Mouse (Mus musculus) left cerebral cortex, adult 2 months (tissue): ENCODE results near the gene Ppp4r4. TPM values are rescaled to one million over a fixed set of nuclear protein-coding genes. Genes with fewer than 3 reads are reported as not detected.
"Not testable (repeated sequence)": the region's sequence is repeated elsewhere in the genome, so short reads cannot be mapped to it uniquely, and the experiment has no call there.

Experiments used
- DNase-seq, 2 experiments: peaks; one replicate each; pipeline ENCODE4 v3.0.0; 2021 to 2022; ENCODE audit warnings: low spot score in 2 of 2, mixed read lengths in 1 of 2; ENCODE audit errors: extremely low spot score in 1 of 2
- H3K27ac ChIP-seq: fragments of 200-600 bp; 2 replicates; pipeline ENCODE4 v1.8.1; 2022
- H3K4me3 ChIP-seq: fragments of 200-600 bp; 2 replicates; pipeline ENCODE4 v1.8.1; 2022
- CTCF ChIP-seq: fragments of 200-600 bp; IDR thresholded peaks from 2 replicates; pipeline ENCODE4 v1.8.1; 2022; ENCODE audit warnings: antibody characterized with exemption, mild to moderate bottlenecking, moderate library complexity
- intact Hi-C: fragments of 180-260 bp; cut with DNase I; formaldehyde crosslinking; loops from one replicate; pipeline ENCODE4 v1.15.1; 2025
- total RNA-seq, 2 experiments: library from RNA; stranded (reverse); gene quantifications; 2 replicates each; pipeline ENCODE4 v1.2.3; 2021

The Ppp4r4 gene
- total RNA-seq, 2 experiments from 2014 or later = 24.8 to 25.8 TPM

GRCm38 (mm10) chr12:103569690-103570089, 37.6 kb downstream of the Ppp4r4 start:
- no peak for TF ChIP-seq CTCF
- no peak overlapping the region for H3K4me3 ChIP-seq
- intact Hi-C loops = no loop called here
- DNase-seq = no peak
- H3K27ac ChIP-seq = no peak overlapping the region

DNA sequence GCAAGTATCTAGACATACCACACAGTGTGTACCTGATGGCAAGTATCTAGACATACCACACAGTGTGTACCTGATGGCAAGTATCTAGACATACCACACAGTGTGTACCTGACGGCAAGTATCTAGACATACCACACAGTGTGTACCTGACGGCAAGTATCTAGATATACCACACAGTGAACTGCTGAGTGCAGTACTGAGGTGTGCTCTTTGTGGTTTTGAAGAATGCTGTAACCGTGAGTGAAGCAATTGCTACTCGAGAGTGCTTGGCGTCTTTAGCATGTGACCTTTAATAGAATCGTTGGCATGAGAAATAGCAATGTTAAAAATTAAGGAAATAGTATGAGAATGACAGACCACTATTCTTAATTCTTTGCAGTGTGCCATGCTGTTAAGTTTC, 46.1 kb downstream of the Ppp4r4 start:
- H3K4me3 ChIP-seq, intact Hi-C loops, DNase-seq, H3K27ac ChIP-seq: not testable (repeated sequence)

DNA sequence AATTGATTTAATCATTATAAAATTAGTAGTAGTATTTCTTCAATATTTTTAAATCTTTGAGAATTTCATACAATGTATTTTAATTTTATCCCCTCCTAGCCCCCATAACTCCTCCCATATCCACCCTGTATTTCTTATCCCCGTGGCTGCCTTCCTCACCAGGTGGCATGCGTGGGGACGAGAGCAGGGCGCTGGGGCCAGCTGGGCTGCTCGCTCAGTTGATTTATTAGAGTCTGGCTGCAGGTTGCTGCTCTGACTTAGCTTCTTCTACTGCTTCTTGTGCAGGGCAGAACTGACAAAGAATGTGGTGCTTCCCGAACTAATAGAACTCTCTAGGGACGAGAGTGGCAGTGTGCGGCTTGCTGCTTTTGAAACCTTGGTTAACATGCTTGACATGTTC, 51.7 kb downstream of the Ppp4r4 start:
- H3K4me3 ChIP-seq = no peak overlapping the region
- TF ChIP-seq CTCF = no peak
- DNase-seq = no peak

DNA sequence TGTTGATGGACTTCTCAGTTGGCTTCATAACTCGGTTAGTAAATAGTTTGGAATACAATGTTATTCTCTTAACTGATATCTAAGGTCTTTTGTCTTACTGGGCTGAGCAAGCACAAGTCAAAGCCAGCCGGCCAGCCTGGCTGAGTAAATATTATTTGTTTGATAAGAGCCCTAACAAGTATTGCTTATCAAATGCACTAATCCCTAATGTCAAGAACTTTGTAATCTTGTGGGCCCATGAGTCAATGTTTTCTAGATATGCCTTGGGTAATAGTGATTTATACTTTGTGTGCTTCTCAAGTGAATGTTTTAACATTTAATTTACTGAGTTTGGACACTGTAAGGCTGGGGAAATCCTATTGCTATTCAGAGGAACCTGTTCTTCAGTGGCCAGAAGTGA, 66.3 kb downstream of the Ppp4r4 start:
- H3K27ac ChIP-seq = no peak overlapping the region
- intact Hi-C loops = no loop called here
- TF ChIP-seq CTCF = no peak
- H3K4me3 ChIP-seq = no peak overlapping the region
- DNase-seq = no peak

More for the DNA sequence above, 51.7 kb downstream of the Ppp4r4 start:
- no peak overlapping the region for H3K27ac ChIP-seq
- intact Hi-C loops = no loop called here

DNA sequence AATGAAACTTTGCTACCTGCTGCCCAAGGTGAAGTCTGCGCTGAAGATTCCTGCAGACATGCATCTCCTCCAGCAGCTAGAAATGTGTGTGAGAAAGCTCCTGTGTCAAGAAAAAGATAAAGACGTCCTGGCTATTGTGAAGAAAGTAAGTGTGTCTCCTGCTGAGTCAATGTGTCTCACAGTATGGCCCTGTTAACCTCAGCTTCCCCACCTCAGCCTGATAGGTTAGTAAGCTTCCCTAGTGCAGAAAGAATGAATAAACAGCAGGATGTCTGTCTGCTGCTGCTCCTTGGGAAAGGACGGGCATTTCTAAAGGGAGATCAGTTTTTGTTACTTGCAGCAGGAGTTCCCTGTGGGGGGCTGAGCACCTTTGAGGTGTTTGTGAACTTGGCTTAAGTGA, 68.3 kb downstream of the Ppp4r4 start:
- no peak overlapping the region for H3K27ac ChIP-seq
- DNase-seq = no peak
- no peak overlapping the region for H3K4me3 ChIP-seq
- intact Hi-C loops = no loop called here
- no peak for TF ChIP-seq CTCF

DNA sequence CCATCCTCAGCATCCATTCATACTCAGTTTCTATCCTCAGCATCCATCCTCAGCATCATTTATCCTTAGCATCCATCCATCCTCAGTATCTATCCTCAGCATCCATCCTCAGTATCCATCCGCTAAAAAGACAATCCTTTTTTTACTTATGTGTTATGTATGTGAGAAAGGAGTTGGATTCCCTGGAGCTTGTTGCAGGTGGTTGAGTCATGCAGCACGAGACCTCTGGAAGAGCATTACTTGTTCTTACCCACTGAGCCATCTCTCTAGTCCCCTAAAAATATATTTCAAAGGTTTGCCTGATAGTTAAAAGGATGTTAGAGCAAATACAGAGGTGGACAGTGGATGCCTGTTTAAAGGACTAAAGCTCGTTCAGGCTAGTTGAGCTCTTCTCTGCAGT, 69.8 kb downstream of the Ppp4r4 start:
- Histone ChIP-seq H3K4me3 (no peak overlapping the region), H3K27ac (no peak overlapping the region)
- TF ChIP-seq CTCF = no peak
- intact Hi-C loops = no loop called here
- no peak for DNase-seq

DNA sequence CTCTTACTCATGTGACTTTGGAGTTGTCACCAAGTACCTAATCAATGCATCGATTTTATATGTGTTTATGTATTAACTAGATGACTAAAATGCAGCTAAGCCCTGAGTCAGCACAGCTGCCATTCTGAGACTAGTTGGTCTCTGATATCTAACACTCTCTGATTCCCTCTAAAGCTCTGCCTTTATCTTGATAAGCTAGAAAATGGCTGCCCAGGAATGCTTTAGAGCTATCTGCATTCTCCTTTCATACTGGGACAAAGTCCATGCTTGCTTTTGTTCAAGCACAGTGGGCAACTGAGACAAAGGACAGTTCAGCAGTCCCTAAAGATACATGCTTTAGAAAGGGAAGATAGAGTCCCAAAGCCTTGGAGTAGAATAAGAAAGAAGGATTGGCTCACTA, 83.1 kb downstream of the Ppp4r4 start:
- Histone ChIP-seq H3K27ac (no peak overlapping the region), H3K4me3 (no peak overlapping the region)
- no peak for DNase-seq
- intact Hi-C loops = no loop called here
- no peak for TF ChIP-seq CTCF

DNA sequence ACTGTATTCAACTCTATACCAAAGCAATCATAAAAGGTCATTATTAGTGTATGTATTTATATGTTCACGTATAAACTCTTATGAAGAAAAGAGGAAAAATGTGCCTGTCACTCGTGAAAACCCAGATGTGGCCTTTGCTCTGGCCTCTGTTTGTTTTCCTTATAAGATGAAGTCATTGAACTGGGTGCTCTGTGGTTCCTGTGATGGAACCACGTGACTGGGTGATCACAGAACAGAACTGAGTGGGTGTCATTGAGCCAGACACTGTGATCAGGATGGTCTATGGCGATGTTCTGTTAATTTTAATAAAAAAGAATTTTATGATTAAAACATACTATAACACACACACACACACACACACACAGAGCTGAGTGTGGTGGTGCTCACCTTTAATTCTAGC, 83.7 kb downstream of the Ppp4r4 start:
- Histone ChIP-seq H3K4me3 (no peak overlapping the region), H3K27ac (no peak overlapping the region)
- TF ChIP-seq CTCF = no peak
- no peak for DNase-seq
- intact Hi-C loops = no loop called here

DNA sequence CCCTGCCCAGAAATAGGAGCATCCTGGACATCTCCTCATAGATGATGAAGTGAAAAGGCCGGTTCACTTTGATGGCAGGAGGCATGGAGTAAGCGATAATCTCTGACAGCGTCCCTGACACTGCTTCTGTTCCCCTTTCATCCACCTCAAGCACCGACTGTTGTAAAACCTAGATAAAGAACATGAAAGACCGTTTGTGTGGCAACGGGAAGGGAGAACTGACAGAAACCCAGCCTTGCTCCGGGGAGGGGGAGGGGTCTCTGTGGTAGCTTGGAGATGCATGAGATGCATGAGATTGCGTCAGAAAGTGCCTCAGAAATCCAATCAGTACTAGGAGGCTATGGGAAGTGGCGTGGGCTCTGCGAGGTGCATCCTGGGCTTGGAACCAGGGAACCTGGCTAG, 84.8 kb downstream of the Ppp4r4 start:
- no peak overlapping the region for H3K27ac ChIP-seq
- no peak for DNase-seq
- no peak for TF ChIP-seq CTCF
- intact Hi-C loops = no loop called here
- no peak overlapping the region for H3K4me3 ChIP-seq

DNA sequence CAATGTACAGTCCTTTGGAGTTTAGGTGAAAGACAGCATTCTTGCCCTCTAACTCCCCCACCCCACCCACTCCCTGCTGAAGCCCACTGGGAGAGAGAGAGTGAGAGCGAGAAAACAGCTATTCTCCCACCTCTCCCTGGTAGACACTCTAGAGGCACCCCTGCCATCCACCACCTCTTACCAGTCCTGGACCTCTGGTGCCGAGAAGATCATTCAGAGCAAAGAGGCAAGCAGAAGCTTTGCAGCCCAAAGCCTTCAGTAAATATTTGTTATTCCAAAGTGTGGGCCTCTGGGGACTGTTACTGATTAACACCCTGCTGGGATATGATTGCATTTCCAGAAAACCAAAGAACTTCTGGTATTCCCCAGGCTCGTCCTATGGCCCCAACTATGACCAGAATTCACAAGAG, 99.1 kb downstream of the Ppp4r4 start, which contains the start of gene Serpina10:
Gene Serpina10 (minus strand): TSS at position 242 of the 410 bp plus-strand sequence.
- no peak for TF ChIP-seq CTCF
- DNase-seq = no peak
- intact Hi-C loops = no loop called here
- Histone ChIP-seq H3K27ac (no peak within 1 kb of the TSS), H3K4me3 (no peak within 1 kb of the TSS)

GRCm38 (mm10) chr12:103634430-103634829, 102.3 kb downstream of the Ppp4r4 start:
- intact Hi-C loops = no loop called here
- H3K4me3 ChIP-seq = no peak overlapping the region
- H3K27ac ChIP-seq = no peak overlapping the region
- no peak for TF ChIP-seq CTCF
- DNase-seq = no peak

GRCm38 (mm10) chr12:103635846-103636245, 103.8 kb downstream of the Ppp4r4 start:
- intact Hi-C loops = no loop called here
- no peak for TF ChIP-seq CTCF
- no peak overlapping the region for H3K27ac ChIP-seq
- H3K4me3 ChIP-seq = no peak overlapping the region
- DNase-seq = no peak

DNA sequence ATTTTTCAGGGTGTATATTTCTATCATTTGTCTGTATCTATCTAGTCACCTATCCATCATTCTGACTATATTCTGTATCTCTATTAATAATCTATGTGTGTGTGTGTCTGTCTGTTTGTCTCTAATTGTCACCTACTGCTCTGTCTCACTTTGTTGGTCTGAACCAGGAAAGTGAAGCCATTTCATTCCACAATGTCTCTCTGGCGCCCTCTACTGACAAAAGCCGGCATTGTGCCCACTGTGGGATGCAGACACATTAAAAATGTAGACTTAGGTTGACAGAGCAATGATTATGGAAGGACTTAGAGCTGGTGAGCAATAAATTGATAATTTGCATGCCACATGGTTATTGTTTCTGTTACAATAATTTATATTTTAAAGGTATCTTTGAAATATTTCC, 111.3 kb downstream of the Ppp4r4 start:
- H3K27ac ChIP-seq = no peak overlapping the region
- no peak overlapping the region for H3K4me3 ChIP-seq
- peak; percentile 70 to 86 for DNase-seq
- TF ChIP-seq CTCF = peak; percentile 88
- intact Hi-C loops = loop anchor here (2.0 to 5.0 kb wide), 3 partner anchors 101 to 216 kb away; partner anchors contain the start of gene Ddx24
